Mouse (Mus musculus) G1E (cell line): ENCODE data around the gene Ern1. TPM values are rescaled to one million over a fixed set of nuclear protein-coding genes. Genes with fewer than 3 reads are reported as not detected.

Experiments used
- ATAC-seq: 2 replicates; pipeline ENCODE4 v1.8.0; 2016; ENCODE audit warnings: mild to moderate bottlenecking; ENCODE audit not compliant: insufficient number of reproducible peaks, poor library complexity, low FRiP score, severe bottlenecking; ENCODE audit errors: extremely low read depth
- DNase-seq: peaks from one replicate; pipeline ENCODE4 v3.0.0; 2012; ENCODE audit warnings: low spot score
- H3K27me3 ChIP-seq: 2 replicates; pipeline ENCODE4 v1.6.1; 2012; ENCODE audit warnings: mild to moderate bottlenecking, low read length, inconsistent platforms; ENCODE audit not compliant: insufficient read depth
- H3K36me3 ChIP-seq: replicated peaks from 2 replicates; pipeline ENCODE3; 2012; ENCODE audit warnings: mild to moderate bottlenecking, inconsistent platforms
- H3K4me1 ChIP-seq: 2 replicates; pipeline ENCODE4 v1.6.1; 2012; ENCODE audit warnings: low read depth, low read length, inconsistent platforms, mixed read lengths; ENCODE audit not compliant: insufficient read depth
- H3K4me3 ChIP-seq: 2 replicates; pipeline ENCODE4 v1.5.1; 2012; ENCODE audit warnings: low read depth, mild to moderate bottlenecking, inconsistent platforms, low read length, moderate library complexity, mixed read lengths
- H3K9me3 ChIP-seq: replicated peaks from 2 replicates; pipeline ENCODE4 v1.6.1; 2012; ENCODE audit warnings: inconsistent platforms
- CTCF ChIP-seq: IDR thresholded peaks from 2 replicates; pipeline ENCODE4 v1.5.1; 2012; ENCODE audit warnings: low read depth, low read length, inconsistent platforms, mixed read lengths
- GATA1 ChIP-seq: IDR thresholded peaks from 2 replicates; pipeline ENCODE4 v1.6.1; 2012; ENCODE audit warnings: borderline replicate concordance, low read length, inconsistent platforms, mixed read lengths
- GATA2 ChIP-seq: IDR thresholded peaks from 2 replicates; pipeline ENCODE4 v1.6.1; 2012; ENCODE audit warnings: low read depth, low read length, inconsistent platforms, borderline replicate concordance
- POLR2AphosphoS5 ChIP-seq: IDR thresholded peaks from 2 replicates; pipeline ENCODE4 v1.6.1; 2012; ENCODE audit warnings: low read depth, low read length, inconsistent platforms; ENCODE audit not compliant: insufficient replicate concordance
- TAL1 ChIP-seq: conservative IDR thresholded peaks from 2 replicates; pipeline ENCODE4 v1.6.1; 2012; ENCODE audit warnings: low read depth, low read length, inconsistent platforms, mixed read lengths
- polyA plus RNA-seq: library from polyadenylated mRNA; stranded (reverse); fragments of >175 nt; gene quantifications from 2 replicates; pipeline ENCODE4 v1.2.3, GENCODE M21; 2012
- total RNA-seq, 2 experiments: library from RNA; stranded (forward) in 1 of 2; stranded (reverse) in 1 of 2; fragments of 200-1000 nt in 1 of 2; fragments of >200 nt in 1 of 2; fragmentation: Nextera tagmentation in 1 of 2; gene quantifications; 2 replicates each; pipeline ENCODE4 v1.2.3; 2014 to 2017

The Ern1 gene
- total and polyA plus RNA-seq, 3 experiments: 11.0 to 44.5 (median 11.5) TPM

DNA sequence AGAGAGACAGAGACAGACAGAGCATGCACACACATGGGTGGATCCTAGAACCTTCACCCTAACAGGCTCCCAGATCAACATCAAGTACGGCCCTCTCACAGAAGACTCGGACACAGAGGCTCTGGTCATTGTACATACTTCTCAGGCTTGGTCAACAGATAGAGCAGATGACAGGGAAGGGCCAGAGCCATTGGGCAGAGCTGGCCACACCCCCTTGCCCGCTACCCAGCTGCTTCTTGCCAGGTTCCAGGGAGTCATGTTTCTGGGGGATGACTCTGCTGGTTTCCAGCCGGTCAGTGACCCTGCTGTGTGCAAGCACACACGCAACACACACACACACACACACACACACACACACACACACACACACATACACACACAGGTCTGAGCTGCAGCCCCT is 136.8 kb downstream of the Ern1 start:
- Histone ChIP-seq H3K4me1 (no peaks in the 10 kb centered on the region), H3K36me3 (no peaks in the 10 kb centered on the region), H3K4me3 (no peak overlapping the region), H3K9me3 (no peaks in the 10 kb centered on the region), H3K27me3 (peaks cover 19% of the 10 kb centered on the region; the same call in 1 of the 2 replicates)
- TF ChIP-seq GATA1 (no peak), TAL1 (no peak), CTCF (no peak), GATA2 (no peak), POLR2AphosphoS5 (no peak)
- DNase-seq: no peak
- ATAC-seq: no peak

DNA sequence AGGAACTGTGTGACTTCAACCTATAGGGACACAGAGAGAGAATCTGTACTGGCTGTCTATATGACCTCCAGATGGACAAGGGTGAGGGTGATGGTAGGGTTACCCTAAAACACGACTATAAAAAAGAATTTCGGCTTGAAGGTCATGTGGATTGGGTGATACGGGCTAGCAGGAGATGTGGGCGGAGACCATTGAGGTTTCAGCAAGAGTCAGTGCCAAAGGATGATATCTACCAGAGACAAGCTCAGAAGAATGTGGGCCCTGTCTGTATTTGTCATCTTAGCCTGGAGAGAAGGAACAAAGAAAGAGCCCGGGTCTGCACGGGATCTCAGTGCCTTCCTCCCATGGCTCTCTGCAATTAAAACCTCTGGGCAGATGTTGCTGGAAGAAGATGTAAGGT is 137.9 kb downstream of the Ern1 start:
- Histone ChIP-seq H3K4me1 (no peaks in the 10 kb centered on the region), H3K4me3 (no peak overlapping the region), H3K27me3 (peaks cover 23% of the 10 kb centered on the region; the same call in 1 of the 2 replicates), H3K9me3 (no peaks in the 10 kb centered on the region), H3K36me3 (no peaks in the 10 kb centered on the region)
- ATAC-seq (no peak), DNase-seq (no peak)
- TF ChIP-seq TAL1 (no peak), GATA1 (no peak), GATA2 (no peak), POLR2AphosphoS5 (no peak), CTCF (no peak)

DNA sequence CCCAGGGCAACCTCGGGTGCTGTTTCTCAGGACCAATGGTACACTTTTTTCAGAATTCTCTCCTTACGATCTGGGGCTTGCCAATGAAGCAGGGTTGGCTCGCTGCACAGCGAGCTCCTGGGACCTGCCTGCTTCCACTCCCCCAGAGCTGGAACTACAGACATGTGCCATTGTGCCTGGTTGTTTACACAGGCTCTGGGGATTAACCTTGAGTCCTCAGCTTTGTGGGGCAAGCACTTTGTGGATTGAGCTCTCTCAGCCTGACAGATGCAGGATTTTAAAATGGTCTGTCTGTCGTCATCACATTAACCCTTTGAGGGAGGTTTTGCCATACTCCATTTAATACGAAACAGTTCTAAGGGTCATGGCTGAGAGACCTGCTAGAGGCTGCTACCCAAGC is 142.7 kb downstream of the Ern1 start:
- no peak for TF ChIP-seq GATA2
- no peak for TF ChIP-seq TAL1
- no peak for TF ChIP-seq GATA1
- no peak for TF ChIP-seq CTCF
- no peak for TF ChIP-seq POLR2AphosphoS5
- no peaks in the 10 kb centered on the region for H3K4me1 ChIP-seq
- no peak overlapping the region for H3K4me3 ChIP-seq
- H3K36me3 ChIP-seq: no peaks in the 10 kb centered on the region
- DNase-seq: no peak
- H3K9me3 ChIP-seq: no peaks in the 10 kb centered on the region
- peaks cover 46% of the 10 kb centered on the region for H3K27me3 ChIP-seq
- no peak for ATAC-seq

Other genes starting within 250 kb of the Ern1 start
- gene Ftsj3, start 231.8 kb downstream of the Ern1 start, total RNA-seq (2014; fragmentation: Nextera tagmentation): 49.0 and 59.8 TPM in 2 replicates
- gene Ftsj3, start 231.8 kb downstream of the Ern1 start, total RNA-seq (2017): 90.6 and 109 TPM in 2 replicates
- gene Ftsj3, start 231.8 kb downstream of the Ern1 start, polyA plus RNA-seq: 11.5 and 21.6 TPM in 2 replicates
- gene Psmc5, start 231.7 kb downstream of the Ern1 start, total RNA-seq (2014; fragmentation: Nextera tagmentation): 44.0 and 50.7 TPM in 2 replicates
- 90.7 and 96.0 TPM in 2 replicates for gene Psmc5, start 231.7 kb downstream of the Ern1 start, total RNA-seq (2017)
- 38.4 and 64.1 TPM in 2 replicates for gene Psmc5, start 231.7 kb downstream of the Ern1 start, polyA plus RNA-seq
- 94.1 and 113 TPM in 2 replicates for gene Smarcd2, start 214.9 kb downstream of the Ern1 start, total RNA-seq (2014; fragmentation: Nextera tagmentation)
- gene Smarcd2, start 214.9 kb downstream of the Ern1 start, total RNA-seq (2017): 139 and 149 TPM in 2 replicates
- gene Smarcd2, start 214.9 kb downstream of the Ern1 start, polyA plus RNA-seq: 138 and 154 TPM in 2 replicates
- gene Tcam1, start 211.2 kb downstream of the Ern1 start, total RNA-seq (2014; fragmentation: Nextera tagmentation): not detected in 2 replicates
- 0.12 TPM in 1 of 2 replicates, not detected in the other for gene Tcam1, start 211.2 kb downstream of the Ern1 start, total RNA-seq (2017)
- 0.01 TPM in 1 of 2 replicates, not detected in the other for gene Tcam1, start 211.2 kb downstream of the Ern1 start, polyA plus RNA-seq
- not detected in 2 replicates for gene Gh, start 186.0 kb downstream of the Ern1 start, total RNA-seq (2014; fragmentation: Nextera tagmentation)
- gene Gh, start 186.0 kb downstream of the Ern1 start, total RNA-seq (2017): not detected in 2 replicates
- not detected in 2 replicates for gene Gh, start 186.0 kb downstream of the Ern1 start, polyA plus RNA-seq
- not detected in 2 replicates for gene Cd79b, start 173.1 kb downstream of the Ern1 start, total RNA-seq (2014; fragmentation: Nextera tagmentation)
- not detected in 2 replicates for gene Cd79b, start 173.1 kb downstream of the Ern1 start, total RNA-seq (2017)
- gene Cd79b, start 173.1 kb downstream of the Ern1 start, polyA plus RNA-seq: 0.03 TPM in 1 of 2 replicates, not detected in the other
- not detected in 2 replicates for gene Scn4a, start 134.6 kb downstream of the Ern1 start, total RNA-seq (2014; fragmentation: Nextera tagmentation)
- 0.05 TPM in 1 of 2 replicates, not detected in the other for gene Scn4a, start 134.6 kb downstream of the Ern1 start, total RNA-seq (2017)
- not detected in 2 replicates for gene Scn4a, start 134.6 kb downstream of the Ern1 start, polyA plus RNA-seq
- not detected in 2 replicates for gene Prr29, start 122.4 kb downstream of the Ern1 start, total RNA-seq (2014; fragmentation: Nextera tagmentation)
- 0.16 and 0.23 TPM in 2 replicates for gene Prr29, start 122.4 kb downstream of the Ern1 start, total RNA-seq (2017)
- 0.07 TPM in 1 of 2 replicates, not detected in the other for gene Prr29, start 122.4 kb downstream of the Ern1 start, polyA plus RNA-seq
- gene Icam2, start 99.8 kb downstream of the Ern1 start, total RNA-seq (2014; fragmentation: Nextera tagmentation): 3.7 and 10.3 TPM in 2 replicates
- 42.6 and 53.8 TPM in 2 replicates for gene Icam2, start 99.8 kb downstream of the Ern1 start, total RNA-seq (2017)
- 2.1 and 3.4 TPM in 2 replicates for gene Icam2, start 99.8 kb downstream of the Ern1 start, polyA plus RNA-seq
- 11.9 and 20.0 TPM in 2 replicates for gene Tex2, start 125.6 kb upstream of the Ern1 start, total RNA-seq (2014; fragmentation: Nextera tagmentation)
- gene Tex2, start 125.6 kb upstream of the Ern1 start, total RNA-seq (2017): 6.7 and 7.7 TPM in 2 replicates
- 1.1 and 1.6 TPM in 2 replicates for gene Tex2, start 125.6 kb upstream of the Ern1 start, polyA plus RNA-seq